Comparison of ENCODE assay signal across 8 mouse cellular contexts in the genomic region with DNA sequence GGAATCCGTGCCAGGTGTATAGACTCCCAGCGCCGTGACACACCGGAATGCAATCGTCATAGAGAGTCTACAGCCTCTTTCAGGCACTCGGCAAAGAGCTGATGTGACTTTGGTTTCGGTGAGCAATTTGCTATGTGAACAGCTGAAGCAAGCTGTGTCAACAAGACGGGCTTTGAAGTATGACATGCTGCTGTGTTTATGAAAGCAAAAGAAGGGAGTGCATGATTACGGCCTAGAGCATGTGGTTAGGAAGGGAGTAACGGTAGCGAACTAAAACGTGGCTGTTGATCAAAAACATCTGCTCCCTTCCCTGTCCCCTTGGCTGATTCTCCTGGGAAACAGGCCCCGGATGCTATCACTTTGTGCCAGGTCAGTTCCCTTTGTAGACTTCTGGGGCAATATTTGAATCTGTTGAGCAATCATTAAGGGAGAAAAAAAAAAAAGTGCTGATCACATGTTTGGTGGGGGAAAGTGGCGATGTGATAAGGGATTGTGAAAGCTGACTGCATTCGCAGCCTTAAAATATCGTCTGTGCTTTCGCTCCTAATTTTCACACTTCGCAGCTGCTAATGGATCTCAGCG.
DNase-seq lines count a peak whose midpoint lies in the region; ATAC-seq and TF ChIP-seq lines count a peak whose summit lies in the region.

No protein-coding gene starts in this region.

- no peaks in the 10 kb centered on the region for H3K36me3 ChIP-seq in liver, adult 2 months (ENCODE audit: control insufficient read depth, insufficient read depth, low read length)
- no peaks in the 10 kb centered on the region for H3K36me3 ChIP-seq in liver, embryonic 12.5 days

- H3K4me2 ChIP-seq in liver, embryonic 12.5 days = no peak overlapping the region

- H3K4me1 ChIP-seq in liver, adult 2 months (ENCODE audit: control insufficient read depth, insufficient read depth, low read length) = peaks cover 5% of the 10 kb centered on the region
- no peaks in the 10 kb centered on the region for H3K4me1 ChIP-seq in liver, embryonic 12.5 days

- H3K9ac ChIP-seq in liver, adult 2 months (ENCODE audit: low read depth, low read length) = no peak overlapping the region; the same call in 1 of the 2 replicates
- H3K9ac ChIP-seq in liver, embryonic 12.5 days = no peak overlapping the region

- WGBS in liver, adult 2 months = 29% methylated on average over 19 of the region's 19 CpGs
- WGBS in liver, embryonic 12.5 days (ENCODE audit: insufficient replicate concordance) = 57% methylated on average over 19 of the region's 19 CpGs

- peak overlapping the region; percentile 42; the same call in 1 of the 2 replicates for H3K4me3 ChIP-seq in liver, adult 2 months (ENCODE audit: insufficient read depth, low read depth, low read length)
- H3K4me3 ChIP-seq in liver, embryonic 12.5 days = no peak overlapping the region

- ATAC-seq in liver, embryonic 12.5 days = no peak

- TF ChIP-seq POLR2A in liver, adult 2 months (IDR thresholded peaks at IDR 0.05; ENCODE audit: extremely low read depth, insufficient read depth, low read length) = no peak

- DNase-seq in liver, adult 2 months (ENCODE audit: extremely low read depth, low read depth, low spot score) = peak; percentile 89
- peak; percentile 13 for DNase-seq in gastrocnemius, postnatal 25 days
- DNase-seq in hindlimb bud, embryonic 11.5 days (ENCODE audit: extremely low spot score, low read depth, low spot score) = peak; percentile 60
- DNase-seq in left cerebral cortex, adult 11 months (ENCODE audit: low spot score) = peak; percentile 9
- DNase-seq in lung, postnatal 25 days (ENCODE audit: low spot score) = peak; percentile 74
- DNase-seq in right cerebral cortex, postnatal 10 days (ENCODE audit: low spot score in 2 of 2) = peak; percentile 28 to 38
- DNase-seq in thymus, postnatal 36 days = no peak

- H3K9me3 ChIP-seq in liver, embryonic 12.5 days (replicated peaks) = no peaks in the 10 kb centered on the region

- H3K79me2 ChIP-seq in liver, adult 2 months (ENCODE audit: control insufficient read depth, insufficient read depth, low read length) = no peaks in the 10 kb centered on the region

- H3K27ac ChIP-seq in liver, adult 2 months (replicated peaks; ENCODE audit: insufficient read depth, low read depth, low read length) = no peak overlapping the region
- no peak overlapping the region for H3K27ac ChIP-seq in liver, embryonic 12.5 days

- H3K27me3 ChIP-seq in liver, adult 2 months (ENCODE audit: control insufficient read depth, insufficient read depth, low read length) = no peaks in the 10 kb centered on the region
- no peaks in the 10 kb centered on the region for H3K27me3 ChIP-seq in liver, embryonic 12.5 days (replicated peaks)

- no peak for TF ChIP-seq CTCF in liver, adult 2 months (IDR thresholded peaks at IDR 0.05; ENCODE audit: low read depth, low read length)

Comparison
In these comparisons a context has a peak if more than half of its experiments do, and no peak if none do; other contexts are left out.
1. DNase-seq: peak in liver, adult 2 months (single experiment), gastrocnemius, postnatal 25 days (single experiment), hindlimb bud, embryonic 11.5 days (single experiment), left cerebral cortex, adult 11 months (single experiment), lung, postnatal 25 days (single experiment) and right cerebral cortex, postnatal 10 days (2 of 2); none in thymus, postnatal 36 days (0 of 2).